Mouse (Mus musculus) mature B cell (primary cell): ENCODE data around the gene Npepps.
"Not testable (repeated sequence)": the region's sequence is repeated elsewhere in the genome, so short reads cannot be mapped to it uniquely, and the experiment has no call there.

Experiments
- in situ Hi-C: fragments of 300-500 bp; cut with MboI; formaldehyde crosslinking; loops from 2 replicates; pipeline ENCODE4 v1.14.3; 2019

Gene Npepps

GRCm38 (mm10) chr11:97292731-97293130, 12.3 kb upstream of the Npepps start:
- in situ Hi-C loops, result no loop called here

DNA sequence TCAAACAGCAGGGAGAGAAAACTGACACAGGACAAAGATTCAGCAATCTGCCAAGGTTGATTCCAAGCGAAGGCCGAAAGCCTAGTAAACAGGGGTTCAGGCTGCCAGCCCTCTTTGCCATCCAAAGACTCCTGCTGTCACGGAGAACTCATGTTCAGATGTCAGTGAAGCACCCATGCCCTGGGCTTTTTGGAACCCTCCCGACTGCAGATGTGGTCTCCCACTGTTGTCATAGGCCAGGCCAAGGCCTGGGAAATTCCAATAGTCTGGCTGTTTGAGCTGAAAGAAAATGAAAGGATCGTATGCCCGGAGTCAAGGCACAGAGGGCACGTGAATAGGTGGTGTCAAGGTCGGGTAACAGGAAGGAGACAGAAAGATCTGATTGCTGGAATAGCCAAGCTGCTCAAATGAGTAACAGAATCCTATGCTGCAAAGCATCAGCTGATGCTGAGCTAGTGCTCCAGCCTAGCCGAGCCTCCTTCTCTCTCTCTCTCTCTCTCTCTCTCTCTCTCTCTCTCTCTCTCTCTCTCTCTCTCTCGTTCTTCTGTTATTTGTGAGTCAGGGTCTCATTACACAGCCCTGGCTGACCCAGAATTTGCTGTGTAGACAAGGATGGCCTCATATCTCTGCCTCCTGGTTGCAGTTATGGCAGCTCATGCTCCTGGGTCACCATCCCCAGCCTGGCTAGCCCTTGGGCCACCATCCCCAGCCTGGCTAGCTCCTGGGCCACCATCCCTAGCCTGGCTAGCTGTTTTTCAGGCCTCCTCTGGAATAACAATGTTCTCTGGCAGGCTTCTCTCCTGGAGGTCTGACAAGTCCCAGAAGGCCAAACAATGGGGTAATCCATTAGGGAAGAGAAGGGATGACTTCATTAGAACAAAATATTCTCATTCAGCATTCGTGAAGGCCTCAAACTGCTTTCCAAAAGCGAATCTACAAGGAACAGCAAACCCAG, 9.1 kb upstream of the Npepps start:
- in situ Hi-C loops, result no loop called here

GRCm38 (mm10) chr11:97287643-97288042, 7.2 kb upstream of the Npepps start:
- in situ Hi-C loops, result no loop called here

DNA sequence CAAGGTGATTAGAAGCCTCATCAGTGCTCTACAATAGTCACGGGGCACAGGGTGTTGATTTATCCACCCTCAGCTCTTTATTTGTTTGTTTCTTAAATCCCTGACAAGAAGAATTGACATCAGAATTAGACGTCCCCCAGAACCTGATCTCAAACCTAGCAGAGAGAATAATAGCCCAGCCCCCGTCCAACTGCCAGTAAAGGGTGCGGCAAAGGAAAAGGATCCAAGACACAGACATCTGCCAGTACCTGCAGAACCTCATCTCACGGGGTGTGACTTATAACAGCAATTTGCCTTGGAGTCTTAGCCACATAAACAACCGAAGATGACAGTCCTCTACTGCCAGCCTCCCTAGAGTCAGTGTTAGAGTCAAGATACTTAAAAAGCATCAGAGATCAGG, 6.5 kb upstream of the Npepps start:
- in situ Hi-C loops, result no loop called here

DNA sequence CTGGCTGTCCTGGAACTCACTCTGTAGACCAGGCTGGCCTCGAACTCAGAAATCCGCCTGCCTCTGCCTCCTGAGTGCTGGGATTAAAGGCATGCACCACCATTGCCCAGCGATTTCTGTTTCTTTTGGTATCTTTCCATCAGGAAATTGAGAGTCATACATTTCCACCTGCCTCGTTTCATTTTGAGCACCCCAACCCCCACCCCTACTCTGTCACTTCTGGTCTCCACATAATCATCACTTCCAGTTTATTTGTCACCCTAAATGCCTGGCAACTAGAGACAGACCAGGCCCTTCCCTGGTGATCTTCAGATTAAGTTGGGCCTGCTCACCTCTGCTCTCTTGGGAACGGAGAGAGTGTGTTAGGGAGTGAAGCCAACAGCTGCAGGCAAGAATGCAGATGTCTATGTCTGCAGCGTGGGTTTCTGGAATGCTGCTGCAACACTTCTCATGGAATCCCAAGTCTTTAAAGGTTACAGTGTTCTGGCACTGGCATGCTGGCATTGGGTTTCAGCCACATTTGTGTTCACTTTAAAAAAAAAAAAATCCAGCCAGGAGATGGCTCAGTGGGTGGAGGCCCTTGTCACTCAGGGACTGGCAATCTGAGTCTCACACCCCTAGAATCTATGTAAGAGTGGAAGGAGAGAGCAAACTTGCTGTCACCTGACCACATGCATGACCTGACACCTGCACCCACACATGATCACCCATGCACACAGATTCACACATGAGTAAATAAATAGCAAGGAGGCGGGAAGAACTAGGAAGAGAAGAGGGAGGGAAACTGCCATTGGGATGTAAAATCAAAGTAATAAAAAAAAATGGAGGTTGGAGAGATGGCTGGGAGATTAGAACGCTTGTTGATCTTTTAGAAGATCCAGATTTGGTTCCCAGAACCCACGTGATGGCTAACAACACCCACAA, 5.7 kb upstream of the Npepps start:
- in situ Hi-C loops, result no loop called here

GRCm38 (mm10) chr11:97284854-97285253, 4.4 kb upstream of the Npepps start:
- in situ Hi-C loops, result no loop called here

DNA sequence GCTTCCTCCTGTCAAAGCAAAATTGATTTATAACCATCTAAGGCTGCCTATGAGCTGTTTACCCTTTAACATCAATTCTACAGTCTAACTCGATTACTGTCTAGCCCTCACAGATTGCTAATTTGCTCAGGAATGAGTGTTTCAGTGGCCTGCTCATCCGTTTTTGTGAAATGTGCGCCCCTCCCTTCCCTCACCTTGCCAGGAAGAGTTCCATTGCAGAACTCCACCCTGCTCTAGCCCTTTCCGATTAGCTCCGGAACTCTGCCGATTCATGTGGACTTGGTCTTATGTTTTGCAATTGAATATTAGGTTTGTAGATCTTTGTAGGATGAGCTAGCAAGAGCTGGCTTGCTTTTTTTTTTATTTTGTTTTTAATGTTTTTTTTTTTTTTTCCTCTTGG, 1.7 kb upstream of the Npepps start:
- in situ Hi-C loops, result no loop called here

- in situ Hi-C loops, result no loop called here
Observed at GRCm38 (mm10) chr11:97279405-97280215, 828 bp downstream of the Npepps start.

DNA sequence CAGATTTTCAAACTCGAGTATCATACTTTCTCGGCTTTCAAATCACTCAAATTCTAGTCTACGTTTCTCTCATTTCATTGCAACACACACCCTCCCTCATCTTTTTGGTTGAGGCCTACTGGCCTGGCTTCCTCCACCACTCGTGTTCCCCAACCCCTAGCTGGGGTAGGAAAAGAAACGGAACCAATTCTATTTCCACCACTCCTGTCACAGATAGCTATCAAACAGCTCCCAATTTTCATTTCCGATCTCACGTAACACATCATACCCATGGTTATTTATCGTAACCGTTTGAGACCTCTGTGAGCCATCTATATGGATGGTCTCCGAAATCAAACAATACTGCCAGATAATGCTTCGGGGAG, 1.4 kb downstream of the Npepps start:
- in situ Hi-C loops, result no loop called here

- in situ Hi-C loops, result no loop called here
Observed at GRCm38 (mm10) chr11:97278456-97278855, 2.0 kb downstream of the Npepps start.

GRCm38 (mm10) chr11:97277166-97277565, 3.3 kb downstream of the Npepps start:
- in situ Hi-C loops, result no loop called here

- in situ Hi-C loops, result no loop called here
Observed at GRCm38 (mm10) chr11:97276019-97276418, 4.4 kb downstream of the Npepps start.

GRCm38 (mm10) chr11:97275349-97275748, 5.1 kb downstream of the Npepps start:
- in situ Hi-C loops, result no loop called here

- in situ Hi-C loops, result not testable (repeated sequence)
Observed at GRCm38 (mm10) chr11:97274947-97275346, 5.5 kb downstream of the Npepps start.

DNA sequence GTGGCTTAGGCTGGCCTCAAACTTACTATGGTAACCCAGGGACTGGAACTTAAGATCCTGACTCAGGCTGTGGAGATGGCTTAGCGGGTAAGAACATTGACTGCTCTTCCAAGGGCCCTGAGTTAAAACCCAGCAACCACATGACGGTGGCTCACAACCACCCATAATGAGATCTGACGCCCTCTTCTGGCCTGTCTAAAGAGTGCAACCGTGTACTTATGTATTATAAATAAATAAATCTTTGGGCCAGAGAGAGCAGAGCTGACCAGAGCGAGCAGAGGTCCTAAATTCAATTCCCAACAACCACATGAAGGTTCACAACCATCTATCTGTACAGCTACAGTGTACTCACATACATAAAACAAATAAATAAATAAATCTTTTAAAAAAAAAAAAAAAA, 6.8 kb downstream of the Npepps start:
- in situ Hi-C loops, result no loop called here

DNA sequence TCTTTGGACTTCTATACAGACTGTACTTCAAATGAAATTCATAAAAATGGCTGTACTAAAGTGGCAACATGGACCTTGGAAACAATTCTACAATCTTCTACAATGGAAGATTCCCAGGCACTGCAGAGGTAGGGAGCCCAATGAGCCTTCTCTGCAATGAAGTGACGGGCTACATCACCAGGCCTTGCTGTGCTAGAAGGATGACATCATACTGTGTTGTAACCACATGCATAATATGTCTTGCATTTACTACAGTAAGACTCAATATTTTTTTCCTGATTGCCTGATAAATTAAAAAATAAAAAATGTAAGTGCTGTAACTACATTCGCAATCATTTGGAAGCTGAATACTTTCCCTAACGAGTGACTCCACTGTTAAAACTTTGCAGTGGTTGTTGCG, 7.6 kb downstream of the Npepps start:
- in situ Hi-C loops, result no loop called here

DNA sequence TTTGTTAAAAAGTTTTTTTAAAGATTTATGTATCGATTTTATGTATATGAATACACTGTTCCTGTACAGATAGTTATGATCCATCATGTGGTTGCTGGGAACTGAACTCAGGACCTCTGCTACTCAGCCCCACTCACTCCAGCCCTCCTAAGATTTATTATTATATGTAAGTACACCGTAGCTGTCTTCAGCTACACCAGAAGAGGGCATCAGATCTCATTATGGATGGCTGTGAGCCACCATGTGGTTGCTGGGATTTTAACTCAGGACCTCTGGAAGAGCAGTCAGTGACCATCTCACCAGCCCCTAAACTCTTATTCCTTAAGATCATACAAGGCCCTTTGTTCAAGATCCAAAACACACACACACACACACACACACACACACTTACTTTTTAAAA, 10.4 kb downstream of the Npepps start:
- in situ Hi-C loops, result not testable (repeated sequence)

- in situ Hi-C loops, result not testable (repeated sequence)
Observed at GRCm38 (mm10) chr11:97266544-97266943, 13.9 kb downstream of the Npepps start.

DNA sequence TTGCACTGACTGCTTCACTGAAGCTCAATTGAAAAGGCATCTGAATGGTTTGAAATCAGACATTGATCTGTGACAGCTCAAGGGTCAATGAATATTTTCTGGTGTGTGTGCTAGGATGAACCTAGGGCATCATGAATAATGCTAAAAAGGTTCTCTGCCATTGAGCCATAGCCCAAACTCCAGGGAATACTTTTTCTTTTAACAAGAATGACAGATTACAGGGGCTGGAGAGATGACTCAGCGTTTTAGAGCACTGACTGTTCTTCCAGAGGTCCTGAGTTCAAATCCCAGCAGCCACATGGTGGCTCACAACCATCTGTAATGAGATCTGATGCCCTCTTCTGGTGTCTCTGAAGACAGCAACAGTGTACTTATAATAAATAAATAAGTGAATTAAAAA, 30.8 kb downstream of the Npepps start:
- in situ Hi-C loops, result not testable (repeated sequence)

- in situ Hi-C loops, result no loop called here
Observed at GRCm38 (mm10) chr11:97246510-97247159, 33.8 kb downstream of the Npepps start.

- in situ Hi-C loops, result no loop called here
Observed at GRCm38 (mm10) chr11:97241321-97241720, 39.1 kb downstream of the Npepps start.
